Mouse (Mus musculus) gastrocnemius, postnatal 10 days (tissue): ENCODE data around the gene Olfr412. TPM values are rescaled to one million over a fixed set of nuclear protein-coding genes. Genes with fewer than 3 reads are reported as not detected.

Experiments
- DNase-seq: peaks from one replicate; pipeline ENCODE4 v3.0.0; 2021; ENCODE audit warnings: mixed read lengths
- long read RNA-seq, 2 experiments: library from polyadenylated mRNA; stranded (forward); transcript quantifications; one replicate each; pipeline ENCODE4 v2.0.0; 2021
- total RNA-seq, 2 experiments: library from RNA; stranded (reverse); gene quantifications; 2 replicates each; pipeline ENCODE4 v1.2.3; 2021

The Olfr412 gene
- total RNA-seq = not detected
- long read RNA-seq, experiment 1 = 0 reads
- long read RNA-seq, experiment 2 = 0 reads

- no peak for DNase-seq
Measured at GRCm38 (mm10) chr11:74361769-74362168, at the start of gene Olfr412. Olfr412 (plus strand) TSS chr11:74362069.

- DNase-seq = no peak
Measured at GRCm38 (mm10) chr11:74326044-74326443, 35.8 kb upstream of the Olfr412 start.

- DNase-seq = no peak
Measured at GRCm38 (mm10) chr11:74328781-74329180, 33.1 kb upstream of the Olfr412 start.

GRCm38 (mm10) chr11:74337931-74338330, 23.9 kb upstream of the Olfr412 start, which contains the start of gene Olfr410:
Olfr410 (minus strand) TSS chr11:74338031.
- DNase-seq = no peak

DNA sequence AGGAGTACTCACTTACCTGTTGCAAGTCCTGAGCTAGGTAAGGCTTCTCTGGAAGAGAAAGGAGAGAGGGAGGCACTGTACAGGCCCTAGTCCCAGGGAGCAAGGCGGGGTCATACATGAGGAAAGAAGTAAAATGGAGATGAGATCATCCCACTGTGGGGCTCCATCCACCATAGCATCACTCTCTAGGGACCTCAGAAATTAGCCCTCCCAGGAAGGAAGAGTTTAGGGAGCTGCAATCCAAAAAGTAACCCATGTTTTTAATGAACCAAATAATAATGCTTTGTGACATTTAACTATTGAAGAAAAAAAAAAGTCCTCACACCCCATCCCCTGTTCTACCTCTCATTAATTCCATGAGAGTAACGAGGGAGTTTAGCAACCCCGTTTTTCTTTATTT, 9.3 kb upstream of the Olfr412 start, which contains the start of gene Olfr411:
Gene Olfr411, minus strand, starts transcription at position 101 of the 400 bp plus-strand sequence.
- no peak for DNase-seq

GRCm38 (mm10) chr11:74371393-74372100, 9.7 kb downstream of the Olfr412 start:
- DNase-seq = peak; percentile 78

- DNase-seq = peak; percentile 41
Measured at GRCm38 (mm10) chr11:74376847-74377246, 15.0 kb downstream of the Olfr412 start.

GRCm38 (mm10) chr11:74379166-74379873, 17.5 kb downstream of the Olfr412 start:
- no peak for DNase-seq

GRCm38 (mm10) chr11:74385674-74386073, 23.8 kb downstream of the Olfr412 start:
- DNase-seq = no peak

DNA sequence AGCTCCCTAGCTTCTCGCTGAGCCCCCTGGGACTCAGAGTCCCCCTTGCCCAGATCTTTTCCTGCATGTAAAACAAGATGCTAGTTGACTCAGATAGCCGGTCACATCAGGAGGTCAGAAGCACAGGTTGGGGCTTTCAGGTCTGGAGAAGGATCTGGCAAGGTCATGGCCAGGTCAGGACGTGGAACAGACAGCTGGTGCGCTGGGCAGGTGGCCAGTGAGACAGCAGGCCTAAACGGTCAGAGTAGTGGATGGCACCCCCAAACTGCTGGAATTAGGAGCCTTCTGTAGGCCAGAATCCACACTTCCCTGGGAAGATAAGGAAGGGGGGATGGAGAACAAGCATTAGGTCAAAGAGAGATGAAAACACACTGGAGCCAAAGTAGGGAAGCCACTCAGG, 25.3 kb downstream of the Olfr412 start:
- peak; percentile 27 for DNase-seq

DNA sequence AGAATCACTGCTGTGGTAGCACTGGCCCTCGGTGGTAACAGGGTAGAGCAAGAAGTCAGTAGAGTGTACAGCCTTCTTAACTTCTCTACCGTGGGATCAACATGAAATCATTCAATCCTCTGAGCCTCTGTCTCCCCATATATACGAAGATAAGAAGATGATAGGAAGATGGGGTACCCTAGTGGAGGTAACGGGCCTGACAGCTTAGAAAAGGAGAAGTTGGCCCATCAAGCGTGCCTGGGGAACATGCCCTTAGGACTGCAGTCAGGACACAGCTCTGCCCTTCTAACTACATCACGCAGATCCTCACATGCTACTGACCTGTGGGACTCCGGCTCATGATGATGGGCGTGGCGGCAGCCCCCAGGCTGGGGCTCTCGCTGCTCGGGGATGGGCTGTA, 30.0 kb downstream of the Olfr412 start:
- no peak for DNase-seq

- no peak for DNase-seq
Measured at GRCm38 (mm10) chr11:74392903-74393302, 31.0 kb downstream of the Olfr412 start.

GRCm38 (mm10) chr11:74393489-74393888, 31.6 kb downstream of the Olfr412 start:
- DNase-seq = no peak

GRCm38 (mm10) chr11:74395583-74395982, 33.7 kb downstream of the Olfr412 start:
- DNase-seq = no peak

GRCm38 (mm10) chr11:74402126-74402525, 40.3 kb downstream of the Olfr412 start:
- no peak for DNase-seq

DNA sequence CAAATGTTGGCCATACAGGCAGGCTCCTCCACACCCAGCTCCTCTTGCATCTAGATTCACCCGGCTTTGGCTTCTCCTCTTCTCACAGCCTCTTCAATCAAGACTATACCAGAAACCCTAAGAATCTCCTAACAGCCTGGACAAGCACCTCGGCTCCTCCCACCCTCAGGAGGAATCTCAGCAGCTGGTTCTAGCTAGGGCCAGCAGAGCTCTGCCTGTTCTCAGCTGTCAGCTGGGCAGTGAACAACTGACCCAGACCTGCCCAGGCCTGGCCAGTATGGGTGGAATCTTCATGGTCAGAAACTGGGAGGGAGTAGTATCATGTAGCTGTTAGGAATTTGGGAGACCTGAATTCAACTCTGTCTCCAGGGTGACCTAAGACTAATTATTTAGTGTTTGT, 42.3 kb downstream of the Olfr412 start:
- peak; percentile 53 for DNase-seq

DNA sequence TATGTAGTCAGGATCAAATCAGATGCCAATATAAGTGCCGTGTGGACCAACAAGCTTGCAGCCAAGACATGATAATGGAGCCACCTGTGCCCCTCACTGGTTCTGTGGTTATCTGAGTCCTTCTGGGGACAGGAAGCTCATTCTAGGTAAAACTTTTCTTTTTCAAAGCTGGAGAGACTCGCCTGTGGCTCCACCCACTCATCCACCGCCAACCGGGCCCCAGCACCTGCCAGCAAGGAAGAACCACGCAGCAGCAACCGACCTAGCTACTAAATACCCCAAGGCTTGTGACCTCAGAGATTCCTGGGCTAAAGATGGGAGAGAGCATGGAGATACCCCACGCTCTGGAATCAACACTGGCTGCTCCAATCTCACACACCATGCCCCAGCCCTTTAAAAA, 43.3 kb downstream of the Olfr412 start:
- no peak for DNase-seq

DNA sequence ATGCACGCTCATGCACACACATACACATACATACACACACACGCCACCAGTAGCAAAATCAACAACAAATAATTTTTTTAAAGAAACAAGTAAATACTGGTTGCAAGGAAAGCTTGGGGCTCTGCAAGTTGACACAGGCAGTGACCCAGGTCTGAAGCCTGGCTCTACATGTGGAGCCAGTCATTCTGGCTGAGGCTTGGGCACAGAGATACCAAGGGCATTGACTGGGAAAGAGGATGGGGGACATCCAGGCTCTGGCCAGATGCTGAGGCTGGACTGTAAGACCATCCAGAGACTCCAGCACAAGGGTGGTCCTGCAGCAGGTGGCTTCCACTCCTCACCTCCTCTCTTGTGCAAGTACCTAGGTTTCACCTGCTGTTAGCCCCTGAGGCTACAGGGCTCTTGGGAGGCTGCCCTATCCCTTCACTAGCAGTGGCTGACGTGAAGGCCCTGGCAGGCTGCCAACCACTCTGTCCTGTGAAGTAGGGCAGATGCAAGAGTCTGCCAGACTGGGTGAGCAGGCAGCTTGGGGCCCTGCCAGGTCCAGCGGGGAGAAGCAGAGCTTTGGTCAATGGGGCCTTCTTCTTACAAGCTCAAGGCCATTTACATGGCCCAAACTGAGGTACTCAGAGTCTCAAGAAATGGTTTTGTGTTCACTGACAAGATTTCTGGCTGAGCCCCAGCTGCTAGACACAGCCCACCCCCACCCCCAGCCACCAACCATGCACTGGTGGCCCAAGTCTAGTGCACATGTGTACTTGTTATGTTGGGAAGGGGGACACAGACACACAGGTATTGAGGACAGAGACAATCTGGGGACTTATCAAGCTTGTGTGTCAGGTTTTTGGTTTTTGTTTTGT, 46.9 kb downstream of the Olfr412 start:
- peak; percentile 91 for DNase-seq

DNA sequence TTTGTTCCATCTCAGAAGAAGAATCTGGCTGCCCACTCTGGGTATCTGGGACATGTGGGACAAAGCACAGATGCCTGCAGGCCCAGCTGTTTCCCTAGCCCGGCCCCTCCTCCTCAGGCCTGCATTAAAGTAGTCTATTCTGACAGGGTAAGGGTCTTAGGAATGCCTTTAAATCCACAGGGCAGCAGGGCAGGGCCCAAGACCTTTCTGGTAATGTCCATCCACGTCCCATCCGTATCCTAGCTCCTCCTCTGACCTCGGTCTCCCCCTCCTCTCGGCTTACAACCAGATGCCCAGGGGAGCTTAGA, 47.5 kb downstream of the Olfr412 start:
- DNase-seq = no peak

DNA sequence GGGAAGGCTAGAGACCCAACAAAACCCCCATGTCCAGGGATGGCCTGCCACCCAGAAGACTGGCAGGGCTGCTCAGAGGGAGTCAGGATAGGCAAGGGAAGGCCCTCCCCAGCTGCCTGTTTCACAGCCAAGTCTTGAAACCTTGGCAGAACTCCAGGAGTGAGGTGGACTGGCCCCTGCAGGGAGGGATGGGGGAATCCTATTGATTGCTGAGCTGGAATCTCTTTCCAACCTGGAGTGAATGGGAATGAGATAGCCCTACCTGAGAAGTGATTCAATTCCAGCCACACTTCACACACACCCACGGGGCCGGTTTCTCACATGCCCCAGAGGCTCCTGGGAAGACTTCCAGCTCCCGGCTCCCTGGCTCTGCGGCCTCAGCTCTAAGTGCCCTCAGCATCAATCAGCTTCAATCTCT, 47.9 kb downstream of the Olfr412 start:
- peak; percentile 48 for DNase-seq

DNA sequence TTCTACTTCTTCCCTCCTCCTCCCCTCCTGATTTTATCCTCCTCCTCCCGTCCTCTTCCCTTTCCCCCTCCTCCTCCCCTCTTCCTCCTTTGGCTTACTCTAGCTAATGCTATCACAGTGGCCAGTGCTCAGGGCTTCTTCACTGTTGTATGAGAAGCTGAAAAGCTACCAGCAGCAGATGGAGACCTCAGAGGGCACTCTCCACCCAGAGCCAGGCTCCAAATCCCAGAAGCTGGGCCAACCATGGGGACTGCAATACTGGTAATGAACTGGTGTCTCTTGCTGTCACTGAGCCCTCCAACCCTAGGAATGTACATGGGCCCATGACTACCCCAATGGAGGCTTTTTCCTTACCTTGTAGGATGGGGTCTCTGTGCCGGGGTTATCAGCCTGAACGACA, 50.1 kb downstream of the Olfr412 start:
- no peak for DNase-seq

GRCm38 (mm10) chr11:74412462-74412861, 50.6 kb downstream of the Olfr412 start:
- no peak for DNase-seq
